Mouse (Mus musculus) thymus, adult 2 months (tissue): ENCODE data around the gene Vmn2r23. TPM values are rescaled to one million over a fixed set of nuclear protein-coding genes. Genes with fewer than 3 reads are reported as not detected.
"Not testable (repeated sequence)": the region's sequence is repeated elsewhere in the genome, so short reads cannot be mapped to it uniquely, and the experiment has no call there.

ENCODE experiments used
- DNase-seq: peaks from one replicate; pipeline ENCODE4 v3.0.0; 2021
- H3K27ac ChIP-seq: fragments of 200-500 bp; 2 replicates; pipeline ENCODE4 v1.5.1; 2012; ENCODE audit warnings: low read length, control low read depth; ENCODE audit not compliant: control insufficient read depth, insufficient read depth
- H3K27me3 ChIP-seq: fragments of 200-500 bp; 2 replicates; pipeline ENCODE4 v1.6.1; 2012; ENCODE audit warnings: mild to moderate bottlenecking, low read length, moderate library complexity, mixed read lengths; ENCODE audit not compliant: control insufficient read depth, insufficient read depth
- H3K36me3 ChIP-seq: fragments of 200-500 bp; 2 replicates; pipeline ENCODE4 v1.6.1; 2012; ENCODE audit warnings: mild to moderate bottlenecking, low read length, moderate library complexity; ENCODE audit not compliant: control insufficient read depth, insufficient read depth
- H3K4me1 ChIP-seq: fragments of 200-500 bp; replicated peaks from 2 replicates; pipeline ENCODE4 v1.6.1; 2012; ENCODE audit warnings: low read length; ENCODE audit not compliant: control insufficient read depth, insufficient read depth
- H3K4me3 ChIP-seq: fragments of 200-500 bp; 2 replicates; pipeline ENCODE4 v1.5.1; 2012; ENCODE audit warnings: mild to moderate bottlenecking, low read length, control low read depth, moderate library complexity; ENCODE audit not compliant: control insufficient read depth, insufficient read depth
- CTCF ChIP-seq: fragments of 200-500 bp; IDR thresholded peaks from 2 replicates; pipeline ENCODE4 v1.5.1; 2012; ENCODE audit warnings: mild to moderate bottlenecking, control low read depth, low read length, moderate library complexity, borderline replicate concordance; ENCODE audit not compliant: control insufficient read depth, poor library complexity, insufficient read depth; ENCODE audit errors: extremely low read depth
- POLR2A ChIP-seq: fragments of 200-500 bp; IDR thresholded peaks from 2 replicates; pipeline ENCODE4 v1.6.1; 2012; ENCODE audit warnings: mild to moderate bottlenecking, low read length, control low read depth, moderate library complexity; ENCODE audit not compliant: control insufficient read depth, poor library complexity, insufficient read depth; ENCODE audit errors: extremely low read depth
- WGBS: fragments of 180-500 bp; shearing (Covaris S2); methylation state at CpG from one replicate; pipeline ENCODE4 v1.1.7; 2018; 5-methylcytosine and 5-hydroxymethylcytosine counted together
- polyA plus RNA-seq: library from polyadenylated mRNA; depleted of rRNA; stranded (reverse); fragments of >200 nt; gene quantifications from 2 replicates; pipeline ENCODE4 v1.2.3, GENCODE M21; 2012; rRNA removed

Gene Vmn2r23
- polyA plus RNA-seq: not detected in 2 replicates

DNA sequence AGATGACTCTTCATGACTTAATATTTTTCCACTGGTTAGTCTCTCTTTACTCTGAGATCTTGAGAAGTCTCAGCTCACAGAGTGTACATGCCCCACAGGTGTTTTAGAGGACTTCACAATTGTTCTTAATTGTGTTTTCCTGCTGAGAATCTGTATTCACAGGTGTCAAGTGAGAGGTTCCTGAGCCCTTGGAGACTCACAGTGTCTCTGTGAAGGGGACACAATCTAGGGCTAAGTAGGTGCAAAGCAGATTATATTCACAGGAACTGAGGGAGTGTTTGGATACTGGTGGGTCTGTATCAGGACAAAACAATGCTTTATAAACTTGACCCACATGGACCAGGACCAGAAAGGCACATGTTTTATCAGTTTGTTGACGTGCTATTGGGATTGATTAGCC, at the start of gene Vmn2r23:
Vmn2r23 (plus strand) TSS at position 301 of the 400 bp plus-strand sequence.
- WGBS: 79% methylated on average over 1 of the region's 1 CpGs
- H3K27ac ChIP-seq: no peak within 1 kb of the TSS

DNA sequence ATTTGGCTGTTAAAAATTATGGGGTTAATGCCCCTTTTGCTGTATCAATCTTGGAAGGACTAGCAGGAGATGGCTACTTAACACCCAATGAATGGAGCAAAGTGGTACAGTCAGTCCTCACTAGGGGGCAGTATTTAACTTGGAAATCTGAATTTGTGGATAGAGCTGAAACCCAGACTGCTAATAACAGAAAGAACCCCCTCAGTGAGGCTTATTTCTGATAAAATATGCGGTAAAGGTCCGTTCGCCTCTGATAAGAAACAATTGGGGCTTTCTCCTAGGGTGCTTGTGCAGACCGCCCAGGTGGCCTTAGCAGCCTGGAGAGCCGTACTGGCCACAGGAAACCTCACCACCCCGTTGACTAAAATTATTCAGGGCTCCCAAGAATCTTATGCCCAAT, 45.4 kb upstream of the Vmn2r23 start:
- H3K36me3 ChIP-seq: no peaks in the 10 kb centered on the region
- no peaks in the 10 kb centered on the region for H3K27me3 ChIP-seq
- H3K4me1 ChIP-seq: no peaks in the 10 kb centered on the region
- 49% methylated on average over 6 of the region's 6 CpGs for WGBS
- no peak overlapping the region for H3K4me3 ChIP-seq
- DNase-seq: no peak
- no peak overlapping the region for H3K27ac ChIP-seq
- TF ChIP-seq POLR2A: no peak
- TF ChIP-seq CTCF: no peak

More for the DNA sequence above, at the start of gene Vmn2r23:
- Histone ChIP-seq H3K27me3 (no peaks in the 10 kb centered on the region), H3K4me3 (no peak within 1 kb of the TSS), H3K36me3 (no peaks in the 10 kb centered on the region), H3K4me1 (no peaks in the 10 kb centered on the region)
- no peak for DNase-seq
- no peak for TF ChIP-seq CTCF
- TF ChIP-seq POLR2A: no peak

GRCm38 (mm10) chr6:123696639-123697038, 5.8 kb upstream of the Vmn2r23 start:
- H3K27ac ChIP-seq, H3K36me3 ChIP-seq, H3K4me1 ChIP-seq, H3K4me3 ChIP-seq, DNase-seq, H3K27me3 ChIP-seq: not testable (repeated sequence)
- WGBS: 80% methylated on average over 1 of the region's 1 CpGs

- no peak overlapping the region for H3K4me3 ChIP-seq
- DNase-seq: no peak
- H3K27ac ChIP-seq: no peak overlapping the region
- no peaks in the 10 kb centered on the region for H3K27me3 ChIP-seq
- H3K36me3 ChIP-seq: no peaks in the 10 kb centered on the region
- H3K4me1 ChIP-seq: no peaks in the 10 kb centered on the region
- TF ChIP-seq CTCF (no peak), POLR2A (no peak)
Observed at GRCm38 (mm10) chr6:123697213-123697612, 5.3 kb upstream of the Vmn2r23 start.

DNA sequence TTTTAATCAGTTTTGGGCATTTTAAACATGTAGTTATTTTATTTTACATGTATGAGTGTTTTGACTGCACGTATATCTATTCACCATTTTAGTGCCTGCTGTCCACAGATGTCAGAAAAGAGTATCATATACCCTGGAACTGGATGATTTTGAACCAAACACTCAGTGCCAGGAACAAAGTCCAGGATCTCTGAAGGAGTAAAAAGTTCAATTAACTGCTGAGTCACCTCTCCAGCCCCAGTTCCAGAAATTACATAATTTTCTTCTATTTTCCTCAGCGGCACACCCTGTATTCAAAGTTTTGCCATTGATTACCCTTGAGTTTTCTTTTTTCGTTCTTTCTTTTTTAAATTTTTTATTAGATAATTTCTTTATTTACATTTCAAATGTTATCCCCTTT, 67.6 kb downstream of the Vmn2r23 start:
- H3K27ac ChIP-seq: no peak overlapping the region
- no peak overlapping the region for H3K4me3 ChIP-seq
- 87% methylated on average over 3 of the region's 3 CpGs for WGBS
- no peaks in the 10 kb centered on the region for H3K27me3 ChIP-seq
- H3K36me3 ChIP-seq: no peaks in the 10 kb centered on the region
- H3K4me1 ChIP-seq: no peaks in the 10 kb centered on the region
- TF ChIP-seq POLR2A: no peak
- no peak for TF ChIP-seq CTCF
- DNase-seq: no peak

DNA sequence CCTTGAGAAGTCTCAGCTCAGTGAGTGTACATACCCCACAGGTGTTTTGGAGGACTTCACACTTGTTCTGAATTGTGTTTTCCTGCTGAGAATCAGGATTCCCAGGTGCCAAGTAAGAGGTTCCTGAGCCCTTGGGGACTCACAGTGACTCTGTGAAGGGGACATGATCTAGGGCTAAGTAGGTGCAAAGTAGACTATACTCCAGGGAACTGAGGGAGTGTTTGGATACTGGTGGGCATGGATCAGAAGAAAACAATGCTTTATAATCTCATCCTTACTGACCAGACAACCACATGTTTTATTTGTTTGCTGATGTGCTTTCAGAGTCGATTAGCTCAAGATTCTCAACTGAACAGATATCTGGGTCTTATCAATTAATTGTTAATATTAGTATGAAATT, 76.1 kb downstream of the Vmn2r23 start, which contains the start of gene Vmn2r24:
Vmn2r24 (plus strand) TSS at position 301 of the 400 bp plus-strand sequence.
- Histone ChIP-seq H3K36me3 (no peaks in the 10 kb centered on the region), H3K27me3 (no peaks in the 10 kb centered on the region), H3K4me3 (no peak within 1 kb of the TSS), H3K27ac (no peak within 1 kb of the TSS), H3K4me1 (no peaks in the 10 kb centered on the region)
- TF ChIP-seq CTCF (no peak), POLR2A (no peak)
- WGBS: 89% methylated on average over 1 of the region's 1 CpGs
- DNase-seq: no peak

- Histone ChIP-seq H3K4me1 (no peaks in the 10 kb centered on the region), H3K27me3 (no peaks in the 10 kb centered on the region), H3K27ac (no peak overlapping the region), H3K36me3 (no peaks in the 10 kb centered on the region), H3K4me3 (no peak overlapping the region)
- 66% methylated on average over 2 of the region's 2 CpGs for WGBS
- no peak for TF ChIP-seq POLR2A
- no peak for TF ChIP-seq CTCF
- DNase-seq: no peak
Observed at GRCm38 (mm10) chr6:123784857-123785256, 82.4 kb downstream of the Vmn2r23 start.
